Mouse (Mus musculus) urinary bladder, postnatal 10 days (tissue): ENCODE measurements around the gene Gm9903.
A peak's percentile ranks its signal among the peaks of the same experiment; 100 is the strongest.

Source experiments
- DNase-seq: peaks from one replicate; pipeline ENCODE4 v3.0.0; 2022; ENCODE audit warnings: low spot score

Gene Gm9903

GRCm38 (mm10) chr5:33629301-33629987 is at the start of gene Gm9903, which contains the start of gene Fam53a:
Gene Gm9903 (plus strand): TSS chr5:33629925.
Gene Fam53a (minus strand): TSS chr5:33629635.
- peak; percentile 99 for DNase-seq

DNA sequence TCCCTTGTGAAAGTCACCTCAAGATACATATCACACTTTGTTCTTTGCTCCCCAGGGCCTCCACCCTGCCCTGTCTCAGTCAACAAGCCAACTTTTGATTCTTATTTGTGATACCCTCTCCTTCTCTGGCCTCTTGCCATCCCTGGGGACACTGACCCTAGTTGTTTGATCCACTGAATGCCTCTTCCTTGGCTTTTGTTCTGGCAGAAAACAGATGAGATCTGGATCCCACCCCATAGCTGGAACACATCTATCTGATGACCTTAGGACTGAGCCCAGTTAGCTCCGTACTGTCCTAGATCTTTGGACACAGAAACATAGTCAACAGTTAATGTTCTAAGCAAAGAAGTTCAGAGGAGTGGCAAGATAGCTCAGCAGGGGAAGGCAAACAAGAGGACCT is 49.4 kb upstream of the Gm9903 start:
- DNase-seq = no peak

- DNase-seq = no peak
These were observed 42.1 kb upstream of the Gm9903 start for GRCm38 (mm10) chr5:33587498-33588058.

- DNase-seq = no peak
These were observed 41.7 kb upstream of the Gm9903 start for GRCm38 (mm10) chr5:33588066-33588465.

DNA sequence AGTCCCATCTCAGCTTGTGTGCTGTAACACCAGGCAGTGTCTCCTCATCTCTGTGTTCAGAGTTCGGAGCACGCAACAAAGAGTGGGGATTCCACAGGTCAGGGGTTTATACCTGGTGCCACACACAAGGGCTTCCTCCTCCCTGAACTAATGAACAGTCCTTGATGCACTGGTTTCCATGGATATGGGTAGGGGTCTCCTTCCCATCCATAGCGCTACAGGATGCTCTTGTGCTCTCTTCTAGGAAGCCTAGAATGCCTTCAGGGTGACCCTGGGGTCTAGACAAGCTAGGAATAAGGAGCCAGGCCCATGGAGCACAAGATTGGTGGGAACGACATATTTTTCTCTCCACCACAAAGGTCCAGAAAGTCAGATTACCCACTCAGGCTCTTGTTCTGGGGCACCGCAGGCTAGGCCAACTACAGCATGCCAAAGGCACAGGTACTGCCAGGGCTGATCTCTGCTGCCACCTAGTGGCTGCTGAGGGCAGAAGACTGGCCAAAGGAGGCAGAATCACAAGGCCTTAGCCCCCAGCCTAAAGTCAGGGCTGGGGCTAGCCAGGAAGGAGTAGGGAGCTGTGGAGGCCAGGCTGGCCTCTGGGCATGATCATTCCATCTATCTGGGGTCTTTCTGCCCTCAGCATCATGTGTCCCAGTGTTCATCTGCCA is 40.4 kb upstream of the Gm9903 start:
- no peak for DNase-seq

GRCm38 (mm10) chr5:33593620-33594019 is 36.1 kb upstream of the Gm9903 start:
- no peak for DNase-seq

GRCm38 (mm10) chr5:33605314-33605713 is 24.4 kb upstream of the Gm9903 start:
- DNase-seq = no peak

GRCm38 (mm10) chr5:33606631-33607030 is 23.1 kb upstream of the Gm9903 start:
- no peak for DNase-seq

GRCm38 (mm10) chr5:33607434-33607833 is 22.3 kb upstream of the Gm9903 start:
- DNase-seq = no peak

DNA sequence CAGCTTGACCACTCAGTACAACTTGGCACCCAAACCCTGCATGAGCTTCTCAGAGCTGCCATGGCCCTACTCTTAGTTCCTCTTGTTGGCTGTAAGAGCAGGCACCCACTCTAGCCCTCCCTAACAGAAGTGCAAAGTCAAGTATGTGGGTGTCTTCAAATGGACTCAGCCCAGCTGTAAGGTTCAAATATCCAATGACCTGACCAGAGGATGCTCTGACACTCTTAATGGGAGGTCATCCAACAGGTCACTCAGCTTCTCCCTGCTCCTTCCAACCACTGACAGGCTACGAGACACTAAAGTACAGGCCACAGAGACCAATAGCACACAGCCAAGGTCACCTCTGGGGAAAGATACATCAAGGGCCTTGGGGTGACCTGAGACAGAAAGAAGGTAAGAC is 20.5 kb upstream of the Gm9903 start:
- DNase-seq = no peak

GRCm38 (mm10) chr5:33611795-33612194 is 17.9 kb upstream of the Gm9903 start:
- DNase-seq = no peak

- no peak for DNase-seq
These were observed 15.3 kb upstream of the Gm9903 start for GRCm38 (mm10) chr5:33614391-33614790.

DNA sequence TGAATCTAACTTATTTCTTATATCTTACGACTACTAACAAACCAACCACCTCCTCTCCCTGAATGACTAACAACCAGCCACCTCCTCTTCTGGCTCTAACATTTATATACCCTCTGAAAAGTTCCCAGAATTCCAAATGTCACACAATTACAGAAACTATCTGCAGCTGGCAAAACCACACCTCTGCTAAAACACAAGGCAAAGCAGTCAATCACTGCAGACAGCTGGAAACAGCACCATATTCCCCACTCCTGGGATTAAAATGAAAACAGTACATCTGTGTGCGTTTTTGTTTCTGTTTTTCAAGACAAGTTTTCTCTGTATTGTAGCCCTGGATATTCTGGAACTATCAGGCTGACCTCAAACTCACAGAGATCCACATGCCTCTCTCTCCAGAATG is 7.1 kb upstream of the Gm9903 start:
- no peak for DNase-seq

- DNase-seq = no peak
These were observed 6.0 kb upstream of the Gm9903 start for GRCm38 (mm10) chr5:33623766-33624165.

DNA sequence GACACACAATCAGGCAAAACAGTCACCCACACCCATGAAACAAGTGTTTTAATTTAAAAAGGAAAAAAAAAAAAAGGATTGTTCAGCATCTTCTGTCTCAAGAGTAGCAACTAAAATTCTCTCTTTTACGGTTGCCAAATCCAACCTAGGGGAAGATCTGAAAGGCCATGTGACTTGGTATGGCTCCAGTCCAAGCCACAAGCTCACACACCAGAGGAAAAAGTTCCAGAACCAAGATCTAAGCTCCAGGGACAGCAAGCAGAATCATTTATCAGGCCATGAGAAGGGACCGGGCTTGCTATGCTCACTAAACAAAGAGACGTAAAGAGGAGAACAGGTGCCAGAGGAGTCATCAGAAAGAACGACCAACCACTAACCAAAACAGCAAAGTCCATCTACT is 1.8 kb upstream of the Gm9903 start:
- no peak for DNase-seq

GRCm38 (mm10) chr5:33628820-33629300 is 865 bp upstream of the Gm9903 start:
- DNase-seq = no peak

DNA sequence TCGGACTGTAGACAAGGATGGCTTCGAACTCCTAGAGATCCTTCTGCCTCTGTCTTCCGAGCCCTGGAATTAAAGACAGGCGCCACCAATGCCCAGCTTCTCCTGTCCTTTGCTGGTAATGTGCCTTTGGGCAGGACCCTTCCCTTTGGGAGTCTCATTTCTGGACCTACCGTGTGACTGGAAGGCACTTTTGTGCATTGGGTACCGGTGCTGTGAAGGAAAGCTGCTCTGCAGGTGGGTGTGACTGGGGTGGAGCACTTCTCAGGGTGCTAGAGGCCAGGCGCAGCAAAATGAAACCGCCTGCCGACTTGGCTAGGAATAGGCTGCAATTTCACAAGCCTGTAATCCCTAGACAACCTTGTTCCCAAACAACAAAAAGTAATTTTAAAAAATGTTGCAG is 336 bp downstream of the Gm9903 start:
- DNase-seq = no peak

- DNase-seq = no peak
These were observed 890 bp downstream of the Gm9903 start for GRCm38 (mm10) chr5:33630615-33631014.

DNA sequence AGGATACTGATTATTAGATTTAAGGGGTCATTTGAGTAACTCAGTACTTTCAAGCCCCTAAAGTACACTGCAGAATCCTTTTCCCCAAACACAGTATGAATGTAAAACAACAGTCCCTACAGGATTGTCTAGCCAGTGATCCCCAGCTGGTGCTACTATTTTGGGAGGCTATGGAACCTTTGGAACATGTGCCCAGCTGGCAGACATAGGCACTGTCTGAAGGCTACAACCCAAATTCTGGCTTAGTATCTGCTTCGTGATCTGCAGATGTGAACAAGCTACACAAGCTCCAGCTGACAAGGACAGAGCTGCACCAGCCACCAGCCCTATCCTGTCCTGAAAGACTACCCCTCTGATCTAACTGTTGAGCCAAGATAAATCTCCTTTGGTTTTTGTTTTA is 2.8 kb downstream of the Gm9903 start:
- DNase-seq = no peak

DNA sequence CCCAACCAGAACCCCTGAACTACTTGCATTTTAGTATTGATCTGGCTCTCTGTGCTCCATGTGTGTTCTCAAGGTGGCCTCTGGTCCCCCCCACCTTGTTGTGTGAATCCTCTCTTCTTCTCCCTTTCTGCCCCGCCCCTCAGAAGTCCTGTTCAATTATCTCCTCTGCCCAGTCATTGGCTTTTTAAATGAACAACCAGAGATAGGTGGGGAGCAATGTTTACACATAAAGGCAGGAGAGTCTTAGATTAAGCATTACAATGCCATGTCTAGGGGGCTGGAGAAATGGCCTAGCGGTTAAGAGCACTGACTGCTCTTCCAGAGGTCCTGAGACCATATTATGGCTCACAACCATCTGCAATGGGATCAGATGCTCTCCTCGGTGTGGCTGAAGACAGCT is 5.6 kb downstream of the Gm9903 start:
- DNase-seq = no peak

DNA sequence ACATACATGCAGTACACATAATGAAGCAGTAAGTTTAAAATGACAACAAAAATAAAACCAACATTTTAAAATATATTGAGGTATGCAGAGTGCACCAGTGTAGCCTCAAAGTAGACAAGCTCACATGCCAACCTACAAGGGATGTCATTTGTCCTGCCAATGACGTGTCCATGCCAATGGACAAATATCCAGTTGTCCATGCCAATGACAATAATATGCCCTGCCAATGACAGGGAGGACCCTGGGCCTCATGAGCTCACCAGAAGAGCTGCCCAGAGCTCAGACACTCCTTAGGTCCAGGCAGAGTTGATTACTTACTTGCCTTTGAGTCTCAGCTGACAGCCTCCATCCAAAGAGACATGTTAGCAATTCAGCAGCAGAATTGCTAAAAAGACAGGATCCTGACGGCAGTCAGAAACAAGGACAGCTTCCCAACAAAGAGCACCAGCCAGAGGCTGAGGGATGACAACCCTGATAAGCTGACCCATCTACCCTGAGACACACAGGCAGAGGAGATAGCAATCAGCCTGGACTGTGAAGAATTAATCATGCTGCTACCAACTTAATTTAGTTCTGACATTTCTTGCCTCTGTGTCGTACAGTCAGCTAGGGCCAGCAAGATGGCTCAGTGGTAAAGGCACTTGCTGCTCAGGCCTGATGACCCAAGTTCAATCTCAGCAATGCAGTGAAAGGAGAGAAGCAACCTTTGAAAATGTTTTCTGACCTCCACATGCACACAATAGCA is 8.1 kb downstream of the Gm9903 start:
- DNase-seq = no peak

DNA sequence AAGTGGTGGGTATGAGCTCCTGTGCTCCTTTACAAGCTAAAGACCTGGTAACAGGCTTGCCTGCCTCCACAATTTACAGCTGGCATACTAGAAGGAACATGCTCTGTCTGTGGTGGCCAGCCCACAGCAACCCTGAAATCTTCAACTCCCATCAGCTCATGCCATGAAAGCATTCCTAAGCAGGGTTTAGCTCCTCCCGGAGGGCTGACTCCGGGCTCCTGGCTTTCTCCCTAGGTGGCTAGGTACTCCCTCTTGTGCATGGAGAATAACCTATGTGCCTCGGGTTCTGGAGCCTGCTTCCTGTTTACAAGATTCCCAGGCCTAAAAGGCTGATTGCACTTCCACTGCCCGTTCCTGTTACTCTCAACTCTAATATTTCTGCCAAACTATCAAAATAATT is 9.1 kb downstream of the Gm9903 start:
- DNase-seq = no peak

- DNase-seq = no peak
These were observed 10.9 kb downstream of the Gm9903 start for GRCm38 (mm10) chr5:33640652-33641051.
